Mouse (Mus musculus) thymus, postnatal 4 days (tissue): ENCODE results near the gene Sirt2.

Source experiments
- DNase-seq: peaks from one replicate; pipeline ENCODE4 v3.0.0; 2021

Sirt2 gene

GRCm38 (mm10) chr7:28799994-28800393 is 33.5 kb downstream of the Sirt2 start:
- peak; percentile 37 for DNase-seq

- DNase-seq: no peak
These were observed 34.9 kb downstream of the Sirt2 start for GRCm38 (mm10) chr7:28801451-28801850.

DNA sequence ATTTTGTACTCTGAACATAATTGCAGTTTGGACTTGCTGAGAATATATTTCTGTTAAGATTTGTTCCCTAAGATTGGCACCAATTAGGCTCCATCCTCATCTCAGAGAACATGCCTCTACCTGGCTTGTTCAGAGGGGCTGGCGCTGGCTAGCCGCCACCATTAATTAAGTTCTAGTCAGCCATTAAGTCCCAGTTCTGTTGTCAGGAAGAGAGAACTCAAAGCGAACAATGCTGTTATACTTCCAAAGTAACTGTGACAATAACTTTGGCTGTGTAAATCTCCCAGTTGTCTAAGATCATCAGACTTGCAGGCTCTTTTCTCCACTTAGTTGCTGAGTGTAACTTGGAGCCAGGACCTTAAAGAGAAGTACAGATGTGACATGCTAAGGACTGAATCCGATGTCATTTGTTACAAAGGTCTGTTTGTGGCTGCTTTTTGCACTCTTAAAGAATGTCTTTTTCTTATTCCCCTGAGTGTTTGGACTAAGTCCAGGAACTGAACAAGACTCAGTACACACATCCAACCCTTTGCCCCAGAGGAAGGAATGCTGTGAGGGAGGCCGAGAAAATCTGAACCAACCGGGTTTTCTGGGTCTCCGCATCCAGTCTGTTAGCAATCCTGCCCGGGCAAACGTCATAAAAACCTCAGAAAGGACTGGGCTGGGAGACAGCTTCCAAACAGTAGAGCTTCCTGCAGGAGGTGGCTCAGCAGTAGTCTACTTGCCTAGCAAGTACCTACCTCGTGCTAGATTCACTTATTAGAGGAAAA is 35.6 kb downstream of the Sirt2 start:
- no peak for DNase-seq

- peak; percentile 19 for DNase-seq
These were observed 36.5 kb downstream of the Sirt2 start for GRCm38 (mm10) chr7:28802846-28803588.

- no peak for DNase-seq
These were observed 37.2 kb downstream of the Sirt2 start for GRCm38 (mm10) chr7:28803756-28804155.

GRCm38 (mm10) chr7:28806869-28807268 is 40.3 kb downstream of the Sirt2 start:
- peak; percentile 70 for DNase-seq

DNA sequence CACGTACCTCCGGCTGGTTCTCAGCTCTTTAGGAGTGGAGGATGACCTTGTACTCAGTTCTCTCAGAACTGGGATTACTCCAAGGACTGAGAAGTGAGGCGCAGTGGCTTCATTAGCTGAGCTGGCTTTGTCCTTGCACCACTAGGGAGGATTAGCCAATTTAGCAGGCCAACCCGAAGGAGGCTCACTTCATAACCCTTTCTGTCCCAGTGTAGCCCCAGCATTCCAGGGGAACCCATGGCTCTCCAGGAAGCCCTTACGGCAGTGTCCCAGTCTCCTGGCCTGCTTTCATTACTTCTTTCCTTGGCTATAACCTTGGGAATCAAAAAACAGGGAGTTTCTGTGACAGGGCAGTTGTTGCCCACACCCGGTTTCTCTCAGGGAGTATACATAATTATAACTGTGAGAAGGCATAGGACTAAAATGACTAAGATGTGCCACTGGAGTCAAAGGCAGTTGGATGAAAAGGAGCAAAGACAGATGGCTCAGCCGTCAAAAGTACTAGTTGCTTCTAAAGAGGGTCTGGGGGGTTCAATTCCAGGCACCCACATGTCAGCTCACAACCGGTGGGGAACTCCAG is 41.2 kb downstream of the Sirt2 start:
- no peak for DNase-seq

DNA sequence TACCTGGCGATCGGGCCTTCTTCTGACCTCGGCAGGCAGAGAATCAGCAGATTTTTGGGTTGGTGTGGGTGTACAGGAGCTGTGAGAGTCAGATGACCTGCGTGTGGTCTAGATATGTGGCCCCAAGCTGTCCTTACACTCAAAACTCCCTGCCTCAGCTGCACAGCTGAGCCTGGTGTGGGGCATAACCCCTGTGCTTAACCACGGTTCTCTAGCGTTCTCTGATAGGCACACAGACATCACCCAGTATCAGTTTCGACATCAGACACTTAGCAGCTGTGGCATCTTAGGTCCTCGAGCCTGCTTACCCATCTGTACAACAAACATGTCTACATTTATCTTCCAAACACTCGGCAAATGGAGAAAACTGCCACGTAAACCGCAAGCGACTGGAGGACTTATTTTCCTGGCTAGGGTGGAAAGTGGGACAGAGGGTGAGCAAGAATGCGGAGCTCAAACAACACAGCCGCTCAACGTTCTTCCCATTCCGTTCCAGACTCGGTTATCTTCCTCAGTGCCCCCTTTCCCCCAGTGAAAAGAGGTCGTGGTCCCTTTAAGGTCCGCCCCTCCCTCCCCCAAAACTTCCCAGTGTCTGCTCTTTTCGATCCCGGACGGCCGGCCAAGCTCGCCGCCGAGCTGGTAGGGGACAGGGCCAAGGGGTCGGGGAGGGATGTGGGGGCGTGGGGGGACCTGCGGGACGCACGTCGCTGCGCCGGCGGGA is 41.8 kb downstream of the Sirt2 start, which contains the start of gene Hnrnpl:
Gene Hnrnpl (plus strand): TSS at position 321 of the 721 bp plus-strand sequence.
- DNase-seq: peak; percentile 64

GRCm38 (mm10) chr7:28808957-28809393 is 42.4 kb downstream of the Sirt2 start:
- DNase-seq: peak; percentile 99

DNA sequence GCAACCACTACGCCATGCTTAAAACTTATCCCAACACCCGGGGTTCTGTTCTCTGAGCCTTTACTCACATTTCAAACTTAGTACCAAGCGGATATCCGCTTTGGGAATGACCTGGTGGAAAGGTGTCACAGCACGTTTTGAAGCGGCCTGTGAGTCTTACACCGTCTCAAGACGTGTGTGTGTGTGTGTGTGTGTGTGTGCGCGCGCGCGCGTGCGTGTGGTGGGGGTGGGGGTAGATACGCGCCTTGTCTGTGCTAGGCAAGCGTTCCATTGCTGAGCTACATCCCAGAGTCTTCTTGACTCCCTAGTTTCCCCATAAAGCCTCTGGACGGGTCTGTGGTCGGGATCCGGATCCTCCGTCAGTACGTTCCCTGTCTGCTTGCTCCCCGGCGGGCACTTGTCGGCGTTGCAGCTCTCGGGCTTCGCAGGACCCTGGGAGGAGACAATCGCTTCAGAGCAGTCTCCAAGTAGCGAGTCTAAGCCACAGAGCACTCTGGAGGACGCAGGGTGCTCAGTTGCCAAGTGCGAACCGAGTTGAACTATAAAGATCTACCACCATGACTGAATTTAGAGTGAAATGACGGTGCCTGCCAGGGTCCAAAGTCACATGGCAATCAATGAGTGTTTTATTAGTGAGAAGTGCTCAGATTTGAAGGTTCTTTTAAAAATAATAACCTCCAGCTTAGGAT is 43.0 kb downstream of the Sirt2 start:
- DNase-seq: peak; percentile 85

DNA sequence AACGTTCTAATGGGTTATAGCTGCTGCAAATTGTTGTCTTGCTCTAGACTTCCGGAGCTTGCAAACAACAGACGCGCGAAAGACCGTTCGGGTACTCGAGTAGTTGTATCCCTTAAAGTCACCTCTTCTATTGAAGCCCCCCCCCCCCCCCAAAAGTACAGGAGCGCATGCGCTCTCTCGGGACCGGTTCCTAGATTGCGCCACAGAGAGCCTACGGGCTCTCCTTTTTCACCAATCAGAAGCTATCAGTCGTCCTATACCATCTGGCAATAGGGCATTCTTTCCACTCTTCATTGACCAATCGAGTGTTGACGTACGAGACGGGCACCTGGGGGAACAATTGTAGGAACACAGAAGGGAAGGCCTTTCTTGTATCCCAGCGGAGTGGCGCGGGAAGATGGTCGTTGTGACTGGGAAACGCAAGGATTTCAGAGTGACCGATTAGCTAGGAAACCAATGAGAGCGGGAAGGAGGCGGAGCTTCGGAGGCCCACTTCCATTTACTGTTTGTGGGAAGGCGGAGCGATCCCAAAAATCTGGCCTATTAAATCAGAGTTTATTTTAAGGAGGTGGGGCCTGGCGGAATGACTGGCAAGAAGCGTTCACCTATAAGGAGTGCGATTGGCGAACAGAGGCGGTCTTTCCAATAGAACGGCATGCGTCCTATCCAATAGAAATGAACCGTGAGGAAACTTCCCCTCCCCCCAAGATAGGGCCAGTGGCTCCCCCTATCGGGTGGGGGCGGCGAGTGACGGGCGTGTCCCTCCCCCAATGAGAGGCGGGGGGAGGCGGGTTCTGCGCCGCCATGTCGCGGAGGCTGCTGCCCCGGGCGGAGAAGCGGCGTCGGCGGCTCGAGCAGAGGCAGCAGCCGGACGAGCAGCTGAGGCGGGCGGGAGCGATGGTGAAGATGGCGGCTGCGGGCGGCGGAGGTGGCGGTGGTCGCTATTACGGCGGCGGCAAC is 43.9 kb downstream of the Sirt2 start:
- DNase-seq: peak; percentile 98

DNA sequence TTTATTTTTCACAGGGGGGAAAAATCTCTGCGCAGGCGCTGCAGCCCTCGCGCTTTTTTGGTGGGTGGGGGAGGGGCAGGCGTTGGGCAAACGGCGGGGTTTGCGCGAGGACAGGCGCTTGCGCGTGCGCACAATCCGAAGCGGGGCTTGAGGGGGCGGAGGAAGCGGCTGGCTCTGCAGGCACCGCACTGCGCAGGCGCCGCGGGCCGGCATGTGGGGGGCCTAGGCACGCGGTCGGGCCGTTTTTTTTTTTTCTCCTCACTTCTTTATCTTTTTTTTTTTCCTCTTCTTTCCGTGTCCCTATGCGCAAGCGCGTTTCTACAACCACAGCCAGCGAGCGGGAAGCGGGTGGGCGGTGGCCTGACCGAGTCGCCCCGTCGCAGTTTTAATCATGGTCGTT is 44.7 kb downstream of the Sirt2 start:
- DNase-seq: peak; percentile 98

DNA sequence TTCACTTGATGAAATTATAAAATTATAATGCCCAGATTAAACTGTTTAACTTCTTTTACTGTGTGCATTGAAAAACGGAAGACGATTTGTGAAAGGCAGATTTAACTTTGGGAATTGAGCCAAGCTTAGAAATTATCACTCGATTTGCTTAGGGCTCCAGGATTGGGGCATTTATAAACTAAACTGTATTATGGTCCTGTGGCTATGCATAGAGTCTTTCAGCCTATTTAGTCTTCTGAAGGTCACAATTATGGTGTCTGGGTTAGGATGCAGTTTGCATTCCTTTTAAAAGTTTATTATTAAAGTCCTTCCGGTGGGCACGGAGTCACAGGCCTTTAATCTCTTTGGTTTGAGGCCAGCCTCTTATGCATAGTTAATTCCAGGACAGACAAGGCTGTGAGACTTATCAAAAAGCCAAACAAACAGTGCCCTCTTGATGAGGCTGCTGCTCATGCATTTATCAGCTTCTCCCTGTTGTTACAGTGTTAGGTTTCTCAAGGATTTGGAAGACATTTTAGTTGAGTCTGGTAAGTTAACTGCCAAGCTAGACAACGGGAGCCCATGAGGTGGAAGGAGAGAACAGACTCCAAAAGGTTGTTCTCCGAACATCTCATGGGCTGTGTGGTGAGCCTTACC is 45.2 kb downstream of the Sirt2 start:
- no peak for DNase-seq

DNA sequence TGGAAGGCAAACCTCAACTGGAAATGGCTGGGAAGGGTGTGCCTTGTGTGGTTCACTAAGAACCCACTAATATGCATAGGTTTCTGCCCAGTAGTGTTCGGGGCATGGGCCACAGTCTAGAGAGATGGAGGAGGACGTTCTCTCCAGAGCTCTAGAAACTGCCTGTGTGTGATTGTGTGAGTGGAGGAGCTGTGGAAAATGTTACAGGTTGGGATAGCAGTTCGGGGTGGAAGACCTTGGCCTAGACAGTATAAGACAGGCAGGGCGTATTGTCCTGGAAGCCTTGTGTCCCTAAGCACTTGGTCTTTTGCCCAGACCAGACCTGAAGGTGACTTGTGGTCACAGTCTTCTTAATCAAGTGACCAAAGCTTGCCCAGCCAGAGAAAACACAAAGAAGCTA is 45.9 kb downstream of the Sirt2 start:
- no peak for DNase-seq

- DNase-seq: no peak
These were observed 46.4 kb downstream of the Sirt2 start for GRCm38 (mm10) chr7:28812949-28813348.

GRCm38 (mm10) chr7:28814306-28815034 is 47.9 kb downstream of the Sirt2 start:
- no peak for DNase-seq

GRCm38 (mm10) chr7:28815230-28815629 is 48.7 kb downstream of the Sirt2 start:
- DNase-seq: no peak

GRCm38 (mm10) chr7:28816201-28816600 is 49.7 kb downstream of the Sirt2 start:
- no peak for DNase-seq

DNA sequence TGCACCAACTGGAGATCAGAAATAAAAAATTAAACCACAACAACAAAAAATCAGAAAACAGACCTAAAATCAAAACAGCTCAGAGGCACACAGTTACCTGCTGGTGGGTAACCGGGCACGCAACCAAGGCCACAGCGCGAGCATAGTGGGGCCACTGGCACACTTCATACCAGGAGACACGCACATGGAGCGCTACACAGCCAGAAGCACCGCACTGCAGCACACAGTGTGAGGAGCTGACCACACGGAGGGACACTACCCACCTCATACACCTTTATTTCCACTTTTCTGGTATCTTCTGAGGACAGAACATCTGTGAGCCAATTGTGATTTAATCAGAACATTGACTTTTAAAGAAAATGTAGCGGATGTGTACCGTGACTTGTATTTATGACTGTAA is 50.4 kb downstream of the Sirt2 start:
- no peak for DNase-seq

DNA sequence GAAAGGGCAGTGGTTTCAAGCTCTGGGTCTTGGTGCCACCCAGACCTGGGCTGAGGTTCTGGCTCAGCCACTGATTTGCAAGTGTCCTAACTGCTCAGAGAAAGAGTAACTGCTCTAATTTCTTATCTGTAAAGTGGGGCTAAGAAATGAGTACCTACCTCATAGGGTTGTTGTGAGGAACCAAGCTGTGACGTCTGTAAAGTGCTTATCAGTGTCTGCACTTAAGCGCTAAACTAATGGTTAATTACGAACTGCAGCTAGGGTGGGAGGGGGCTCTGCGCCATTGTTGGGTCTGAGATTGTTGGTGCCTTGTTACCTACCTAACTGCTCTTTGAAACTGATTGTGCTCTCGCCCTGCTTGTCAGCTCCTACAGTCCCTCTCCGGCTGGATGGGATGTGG is 51.0 kb downstream of the Sirt2 start:
- DNase-seq: no peak
